Mouse (Mus musculus) lung, embryonic 16.5 days (tissue): Measurements from ENCODE around the gene Nrbf2. TPM values are rescaled to one million over a fixed set of nuclear protein-coding genes. Genes with fewer than 3 reads are reported as not detected.

Experiments
- polyA plus RNA-seq: library from polyadenylated mRNA; unstranded; fragments of >200 nt; fragmentation: Nextera tagmentation; extraction: Ambion mirVana; gene quantifications from 2 replicates; pipeline ENCODE4 v1.2.1, GENCODE M21; 2015

The Nrbf2 gene
- polyA plus RNA-seq, 1 experiment from 2014 or later = 39.5 TPM

Other genes starting within 250 kb of the Nrbf2 start
- gene Jmjd1c, start 189.2 kb downstream of the Nrbf2 start, polyA plus RNA-seq = 28.4 and 29.0 TPM in 2 replicates
- gene Reep3, start 188.4 kb downstream of the Nrbf2 start, polyA plus RNA-seq = 37.9 and 38.6 TPM in 2 replicates